Mouse (Mus musculus) kidney, adult 2 months (tissue): ENCODE results near the gene Tsen2.

ENCODE experiments used
- CTCF ChIP-seq: fragments of 200-500 bp; conservative IDR thresholded peaks from 2 replicates; pipeline ENCODE4 v1.5.1; 2011; ENCODE audit warnings: low read depth, mild to moderate bottlenecking, control low read depth, low read length, moderate library complexity, mixed read lengths; ENCODE audit not compliant: insufficient read depth, insufficient read length
- POLR2A ChIP-seq: fragments of 200-500 bp; IDR thresholded peaks from one replicate; pipeline ENCODE4 v1.6.1; 2011; ENCODE audit warnings: low read depth, low read length, control low read depth

DNA sequence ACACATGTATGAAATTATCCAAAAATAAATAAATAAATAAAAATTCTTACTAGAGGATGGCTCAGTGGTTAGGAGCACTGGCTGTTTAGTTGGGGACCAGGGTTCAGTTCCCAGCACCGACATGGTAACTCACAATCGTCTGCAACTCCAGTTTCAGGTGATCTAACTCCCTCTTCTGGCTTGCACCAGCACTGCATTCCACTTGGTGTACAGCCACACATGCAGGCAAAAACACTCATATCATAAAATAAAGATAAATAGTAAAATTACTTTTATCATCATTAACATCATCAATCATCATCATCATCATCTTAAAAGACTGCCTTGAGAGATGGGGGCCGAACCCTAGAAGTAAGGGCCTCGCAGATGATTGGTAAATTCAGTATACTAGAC lies 56.9 kb downstream of the Tsen2 start:
- TF ChIP-seq CTCF (no peak), POLR2A (no peak)
